Mouse (Mus musculus): ENCODE data around the gene Wdfy3. TPM values are rescaled to one million over a fixed set of nuclear protein-coding genes. Genes with fewer than 3 reads are reported as not detected.

Wdfy3 gene
- polyA plus RNA-seq, 1 experiment from 2014 or later = 4.9 TPM

DNA sequence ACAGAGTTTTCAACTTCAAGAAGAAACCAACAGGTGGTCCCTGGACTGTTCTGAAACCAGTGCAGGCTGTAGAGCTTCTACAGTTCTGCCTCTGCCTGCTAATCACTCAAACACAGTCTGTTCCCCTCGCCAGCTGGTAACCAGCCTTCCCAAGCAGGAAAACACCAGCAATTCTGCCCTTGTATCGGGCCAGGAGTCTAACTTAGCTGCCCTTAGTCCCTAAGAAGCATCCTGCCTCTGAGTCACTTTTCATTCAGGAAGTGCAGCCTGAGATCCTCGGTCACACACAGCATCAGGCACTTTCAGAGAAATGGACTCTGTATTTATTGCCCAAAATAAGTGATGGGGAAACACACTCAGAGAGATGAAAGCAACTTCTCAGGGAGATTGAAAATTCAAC is 66.3 kb downstream of the Wdfy3 start:
- H3K4me3 ChIP-seq (ENCODE audit: low read depth, low read length) = no peak overlapping the region
- H3K9ac ChIP-seq (ENCODE audit: low read length) = no peak overlapping the region
- H3K9me3 ChIP-seq (ENCODE audit: control insufficient read depth, low read length) = no peaks in the 10 kb centered on the region
- no peak for DNase-seq (ENCODE audit: low spot score)
- peak overlapping the region; percentile 61; the same call in 1 of the 2 replicates for H3K27ac ChIP-seq (replicated peaks)
- no peaks in the 10 kb centered on the region for H3K27me3 ChIP-seq (ENCODE audit: control insufficient read depth, insufficient read depth, low read length)
- H3K4me1 ChIP-seq (replicated peaks; ENCODE audit: control insufficient read depth, insufficient read depth) = no peaks in the 10 kb centered on the region; the same call in 1 of the 2 replicates
- no peak for TF ChIP-seq EP300 (optimal IDR thresholded peaks at IDR 0.05)
- no peak for TF ChIP-seq CTCF (IDR thresholded peaks at IDR 0.05; ENCODE audit: low read depth)
- WGBS = 65% methylated on average over 3 of the region's 3 CpGs
- H3K4me2 ChIP-seq (replicated peaks; ENCODE audit: low read depth) = no peak overlapping the region
- no peak for ATAC-seq (ENCODE audit: low FRiP score, low TSS enrichment)
- H3K36me3 ChIP-seq (ENCODE audit: control insufficient read depth, insufficient read depth, low read length) = no peaks in the 10 kb centered on the region

- Histone ChIP-seq H3K4me3 (ENCODE audit: low read depth, low read length) (no peak overlapping the region), H3K9ac (ENCODE audit: low read length) (no peak overlapping the region), H3K36me3 (ENCODE audit: control insufficient read depth, insufficient read depth, low read length) (no peaks in the 10 kb centered on the region), H3K27me3 (ENCODE audit: control insufficient read depth, insufficient read depth, low read length) (no peaks in the 10 kb centered on the region), H3K9me3 (ENCODE audit: control insufficient read depth, low read length) (no peaks in the 10 kb centered on the region), H3K4me1 (replicated peaks; ENCODE audit: control insufficient read depth, insufficient read depth) (no peaks in the 10 kb centered on the region; the same call in 1 of the 2 replicates), H3K4me2 (replicated peaks; ENCODE audit: low read depth) (no peak overlapping the region), H3K27ac (replicated peaks) (no peak overlapping the region)
- TF ChIP-seq EP300 (optimal IDR thresholded peaks at IDR 0.05) (no peak), CTCF (IDR thresholded peaks at IDR 0.05; ENCODE audit: low read depth) (peak; percentile 32)
- no peak for ATAC-seq (ENCODE audit: low FRiP score, low TSS enrichment)
- DNase-seq (ENCODE audit: low spot score) = no peak
- 80% methylated on average over 8 of the region's 8 CpGs for WGBS
Observed at GRCm38 (mm10) chr5:102001026-102001425, 68.7 kb downstream of the Wdfy3 start.

GRCm38 (mm10) chr5:101998971-101999370 is 70.8 kb downstream of the Wdfy3 start:
- Histone ChIP-seq H3K9me3 (ENCODE audit: control insufficient read depth, low read length) (no peaks in the 10 kb centered on the region), H3K27me3 (ENCODE audit: control insufficient read depth, insufficient read depth, low read length) (no peaks in the 10 kb centered on the region), H3K4me3 (ENCODE audit: low read depth, low read length) (no peak overlapping the region), H3K4me2 (replicated peaks; ENCODE audit: low read depth) (no peak overlapping the region), H3K36me3 (ENCODE audit: control insufficient read depth, insufficient read depth, low read length) (no peaks in the 10 kb centered on the region), H3K9ac (ENCODE audit: low read length) (no peak overlapping the region), H3K27ac (replicated peaks) (0 out of 2 replicates have a peak overlapping the region, but pooled peaks have one; percentile 8), H3K4me1 (replicated peaks; ENCODE audit: control insufficient read depth, insufficient read depth) (no peaks in the 10 kb centered on the region; the same call in 1 of the 2 replicates)
- TF ChIP-seq EP300 (optimal IDR thresholded peaks at IDR 0.05) = no peak
- TF ChIP-seq CTCF (IDR thresholded peaks at IDR 0.05; ENCODE audit: low read depth) = no peak
- DNase-seq (ENCODE audit: low spot score) = no peak
- 69% methylated on average over 6 of the region's 6 CpGs for WGBS
- ATAC-seq (ENCODE audit: low FRiP score, low TSS enrichment) = no peak

DNA sequence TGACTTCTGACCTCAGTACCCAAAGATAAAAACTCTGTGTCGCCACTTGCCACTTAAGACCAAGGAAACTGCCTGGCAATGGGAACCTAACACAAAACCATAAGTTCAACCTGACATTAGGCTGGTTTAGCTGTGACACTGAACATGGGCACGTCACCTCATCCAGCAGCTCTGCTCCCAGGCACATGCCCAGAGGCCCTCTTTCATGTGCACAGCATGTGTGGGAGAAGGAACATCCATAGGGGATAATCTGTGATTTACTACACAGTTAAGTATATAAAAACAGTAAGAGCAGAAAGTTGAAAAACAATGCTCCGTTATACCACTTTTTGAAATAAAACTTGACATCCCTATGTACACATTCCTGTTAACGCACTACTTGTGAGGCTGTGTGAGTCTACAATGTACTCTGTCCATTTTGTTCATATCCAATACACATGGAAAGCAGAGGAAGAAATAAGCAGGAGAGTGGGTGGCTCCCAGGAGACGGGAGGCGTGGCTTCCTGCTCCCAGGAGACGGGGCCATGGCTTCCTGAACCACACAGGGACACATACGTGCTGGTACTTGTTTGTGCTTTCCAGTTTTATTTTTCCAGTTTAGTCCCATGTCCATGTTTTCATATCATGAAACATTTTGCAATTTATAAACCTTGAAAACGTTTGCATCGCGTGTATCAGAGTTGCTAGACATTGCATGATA is 73.5 kb downstream of the Wdfy3 start:
- H3K27me3 ChIP-seq (ENCODE audit: control insufficient read depth, insufficient read depth, low read length) = no peaks in the 10 kb centered on the region
- ATAC-seq (ENCODE audit: low FRiP score, low TSS enrichment) (no peak), DNase-seq (ENCODE audit: low spot score) (no peak)
- H3K4me3 ChIP-seq (ENCODE audit: low read depth, low read length) = no peak overlapping the region
- no peaks in the 10 kb centered on the region for H3K9me3 ChIP-seq (ENCODE audit: control insufficient read depth, low read length)
- no peaks in the 10 kb centered on the region for H3K36me3 ChIP-seq (ENCODE audit: control insufficient read depth, insufficient read depth, low read length)
- TF ChIP-seq CTCF (IDR thresholded peaks at IDR 0.05; ENCODE audit: low read depth) (no peak), EP300 (optimal IDR thresholded peaks at IDR 0.05) (no peak)
- no peak overlapping the region for H3K4me2 ChIP-seq (replicated peaks; ENCODE audit: low read depth)
- H3K27ac ChIP-seq (replicated peaks) = no peak overlapping the region
- H3K9ac ChIP-seq (ENCODE audit: low read length) = no peak overlapping the region
- WGBS = 86% methylated on average over 11 of the region's 11 CpGs
- H3K4me1 ChIP-seq (replicated peaks; ENCODE audit: control insufficient read depth, insufficient read depth) = no peaks in the 10 kb centered on the region; the same call in 1 of the 2 replicates

GRCm38 (mm10) chr5:101995451-101995995 is 74.2 kb downstream of the Wdfy3 start:
- Histone ChIP-seq H3K9ac (ENCODE audit: low read length) (no peak overlapping the region), H3K36me3 (ENCODE audit: control insufficient read depth, insufficient read depth, low read length) (no peaks in the 10 kb centered on the region), H3K27me3 (ENCODE audit: control insufficient read depth, insufficient read depth, low read length) (no peaks in the 10 kb centered on the region), H3K4me2 (replicated peaks; ENCODE audit: low read depth) (no peak overlapping the region), H3K9me3 (ENCODE audit: control insufficient read depth, low read length) (no peaks in the 10 kb centered on the region), H3K4me3 (ENCODE audit: low read depth, low read length) (no peak overlapping the region), H3K4me1 (replicated peaks; ENCODE audit: control insufficient read depth, insufficient read depth) (no peaks in the 10 kb centered on the region; the same call in none of the 2 replicates), H3K27ac (replicated peaks) (no peak overlapping the region)
- peak; percentile 66 for TF ChIP-seq CTCF (IDR thresholded peaks at IDR 0.05; ENCODE audit: low read depth)
- no peak for TF ChIP-seq EP300 (optimal IDR thresholded peaks at IDR 0.05)
- ATAC-seq (ENCODE audit: low FRiP score, low TSS enrichment) = no peak
- no peak for DNase-seq (ENCODE audit: low spot score)
- 68% methylated on average over 3 of the region's 3 CpGs for whole genome bisulfite sequencing

- TF ChIP-seq CTCF (IDR thresholded peaks at IDR 0.05; ENCODE audit: low read depth) = no peak
- TF ChIP-seq EP300 (optimal IDR thresholded peaks at IDR 0.05) = no peak
- no peak overlapping the region for H3K4me2 ChIP-seq (replicated peaks; ENCODE audit: low read depth)
Observed at GRCm38 (mm10) chr5:101993996-101994395, 75.7 kb downstream of the Wdfy3 start.

More at GRCm38 (mm10) chr5:101993996-101994395, 75.7 kb downstream of the Wdfy3 start:
- no peaks in the 10 kb centered on the region for H3K9me3 ChIP-seq (ENCODE audit: control insufficient read depth, low read length)
- ATAC-seq (ENCODE audit: low FRiP score, low TSS enrichment) = no peak
- H3K27me3 ChIP-seq (ENCODE audit: control insufficient read depth, insufficient read depth, low read length) = no peaks in the 10 kb centered on the region
- no peak for DNase-seq (ENCODE audit: low spot score)
- H3K4me3 ChIP-seq (ENCODE audit: low read depth, low read length) = no peak overlapping the region
- no peaks in the 10 kb centered on the region for H3K36me3 ChIP-seq (ENCODE audit: control insufficient read depth, insufficient read depth, low read length)
- 70% methylated on average over 5 of the region's 5 CpGs for WGBS
- no peak overlapping the region for H3K27ac ChIP-seq (replicated peaks)
- no peaks in the 10 kb centered on the region; the same call in 1 of the 2 replicates for H3K4me1 ChIP-seq (replicated peaks; ENCODE audit: control insufficient read depth, insufficient read depth)
- H3K9ac ChIP-seq (ENCODE audit: low read length) = no peak overlapping the region

Data from stomach, postnatal 0 days (tissue).